Mouse (Mus musculus) thymus, adult 2 months (tissue): ENCODE results near the gene Rnasek. TPM values are rescaled to one million over a fixed set of nuclear protein-coding genes. Genes with fewer than 3 reads are reported as not detected.

Experiments
- DNase-seq: peaks from one replicate; pipeline ENCODE4 v3.0.0; 2021
- H3K27ac ChIP-seq: fragments of 200-500 bp; 2 replicates; pipeline ENCODE4 v1.5.1; 2012; ENCODE audit warnings: low read length, control low read depth; ENCODE audit not compliant: control insufficient read depth, insufficient read depth
- H3K27me3 ChIP-seq: fragments of 200-500 bp; 2 replicates; pipeline ENCODE4 v1.6.1; 2012; ENCODE audit warnings: mild to moderate bottlenecking, low read length, moderate library complexity, mixed read lengths; ENCODE audit not compliant: control insufficient read depth, insufficient read depth
- H3K36me3 ChIP-seq: fragments of 200-500 bp; 2 replicates; pipeline ENCODE4 v1.6.1; 2012; ENCODE audit warnings: mild to moderate bottlenecking, low read length, moderate library complexity; ENCODE audit not compliant: control insufficient read depth, insufficient read depth
- H3K4me1 ChIP-seq: fragments of 200-500 bp; replicated peaks from 2 replicates; pipeline ENCODE4 v1.6.1; 2012; ENCODE audit warnings: low read length; ENCODE audit not compliant: control insufficient read depth, insufficient read depth
- H3K4me3 ChIP-seq: fragments of 200-500 bp; 2 replicates; pipeline ENCODE4 v1.5.1; 2012; ENCODE audit warnings: mild to moderate bottlenecking, low read length, control low read depth, moderate library complexity; ENCODE audit not compliant: control insufficient read depth, insufficient read depth
- CTCF ChIP-seq: fragments of 200-500 bp; IDR thresholded peaks from 2 replicates; pipeline ENCODE4 v1.5.1; 2012; ENCODE audit warnings: mild to moderate bottlenecking, control low read depth, low read length, moderate library complexity, borderline replicate concordance; ENCODE audit not compliant: control insufficient read depth, poor library complexity, insufficient read depth; ENCODE audit errors: extremely low read depth
- POLR2A ChIP-seq: fragments of 200-500 bp; IDR thresholded peaks from 2 replicates; pipeline ENCODE4 v1.6.1; 2012; ENCODE audit warnings: mild to moderate bottlenecking, low read length, control low read depth, moderate library complexity; ENCODE audit not compliant: control insufficient read depth, poor library complexity, insufficient read depth; ENCODE audit errors: extremely low read depth
- WGBS: fragments of 180-500 bp; shearing (Covaris S2); methylation state at CpG from one replicate; pipeline ENCODE4 v1.1.7; 2018; 5-methylcytosine and 5-hydroxymethylcytosine counted together
- polyA plus RNA-seq: library from polyadenylated mRNA; depleted of rRNA; stranded (reverse); fragments of >200 nt; gene quantifications from 2 replicates; pipeline ENCODE4 v1.2.3, GENCODE M21; 2012

Rnasek gene
- polyA plus RNA-seq, 1 experiment: 186 TPM

- Histone ChIP-seq H3K36me3 (no peaks in the 10 kb centered on the region), H3K4me3 (peak overlapping the region; percentile 96), H3K27ac (peak overlapping the region; percentile 76), H3K27me3 (no peaks in the 10 kb centered on the region), H3K4me1 (peaks cover 21% of the 10 kb centered on the region)
- DNase-seq: no peak
- TF ChIP-seq CTCF (no peak), POLR2A (no peak)
- WGBS: 13% methylated on average over 23 of the region's 23 CpGs
These were observed 826 bp downstream of the Rnasek start for GRCm38 (mm10) chr11:70238591-70239440.

GRCm38 (mm10) chr11:70237457-70238167, 2.0 kb downstream of the Rnasek start, which contains the start of gene 0610010K14Rik:
0610010K14Rik (minus strand) TSS chr11:70237914.
- H3K36me3 ChIP-seq: no peaks in the 10 kb centered on the region
- peak; percentile 77 for TF ChIP-seq POLR2A
- TF ChIP-seq CTCF: peak; percentile 81
- peaks cover 21% of the 10 kb centered on the region for H3K4me1 ChIP-seq
- no peaks in the 10 kb centered on the region for H3K27me3 ChIP-seq
- peak; percentile 99 for DNase-seq
- peak within 1 kb of the TSS; percentile 72 for H3K4me3 ChIP-seq
- peak within 1 kb of the TSS; percentile 76 for H3K27ac ChIP-seq
- under 1% methylated on average over 70 of the region's 70 CpGs for WGBS

GRCm38 (mm10) chr11:70236717-70237116, 2.9 kb downstream of the Rnasek start:
- 82% methylated on average over 7 of the region's 7 CpGs for WGBS
- Histone ChIP-seq H3K4me1 (peaks cover 21% of the 10 kb centered on the region), H3K27me3 (no peaks in the 10 kb centered on the region), H3K36me3 (no peaks in the 10 kb centered on the region), H3K27ac (no peak overlapping the region), H3K4me3 (no peak overlapping the region)
- TF ChIP-seq POLR2A (no peak), CTCF (no peak)
- DNase-seq: no peak

GRCm38 (mm10) chr11:70235254-70235900, 4.3 kb downstream of the Rnasek start:
- WGBS: 96% methylated on average over 12 of the region's 12 CpGs
- H3K4me3 ChIP-seq: no peak overlapping the region
- H3K4me1 ChIP-seq: peaks cover 17% of the 10 kb centered on the region
- H3K27ac ChIP-seq: no peak overlapping the region
- TF ChIP-seq CTCF (no peak), POLR2A (no peak)
- no peaks in the 10 kb centered on the region for H3K36me3 ChIP-seq
- no peak for DNase-seq
- no peaks in the 10 kb centered on the region for H3K27me3 ChIP-seq

- 38% methylated on average over 8 of the region's 8 CpGs for WGBS
- Histone ChIP-seq H3K36me3 (no peaks in the 10 kb centered on the region), H3K4me3 (no peak overlapping the region), H3K4me1 (peaks cover 25% of the 10 kb centered on the region), H3K27me3 (peaks cover 3% of the 10 kb centered on the region; the same call in 1 of the 2 replicates), H3K27ac (no peak overlapping the region)
- DNase-seq: no peak
- TF ChIP-seq POLR2A (no peak), CTCF (no peak)
These were observed 5.1 kb downstream of the Rnasek start for GRCm38 (mm10) chr11:70234497-70234896.

DNA sequence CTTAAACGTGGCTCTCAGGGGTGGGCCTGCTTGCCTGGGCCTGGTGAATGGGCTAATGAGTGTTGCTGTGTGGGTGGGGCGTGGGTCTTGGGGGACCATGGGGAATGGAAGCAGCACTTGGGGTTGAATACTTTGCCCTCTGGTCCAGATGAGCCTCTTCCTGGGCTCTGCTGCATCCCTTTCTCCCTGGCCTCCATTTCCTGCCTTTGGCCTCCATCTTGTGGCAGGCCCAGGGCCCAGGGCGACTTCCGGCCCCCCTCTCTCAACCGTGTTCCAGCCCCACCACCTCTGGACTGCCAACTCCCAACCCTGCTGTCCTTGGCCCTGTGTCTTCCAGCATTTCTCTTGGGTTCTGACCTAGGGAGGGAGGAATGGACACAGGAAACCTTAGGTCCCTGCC, 5.6 kb downstream of the Rnasek start:
- Histone ChIP-seq H3K4me3 (no peak overlapping the region), H3K4me1 (peaks cover 27% of the 10 kb centered on the region), H3K27me3 (peaks cover 6% of the 10 kb centered on the region; the same call in 1 of the 2 replicates), H3K27ac (no peak overlapping the region), H3K36me3 (no peaks in the 10 kb centered on the region)
- no peak for DNase-seq
- TF ChIP-seq POLR2A: no peak
- TF ChIP-seq CTCF: no peak
- 85% methylated on average over 5 of the region's 5 CpGs for WGBS

DNA sequence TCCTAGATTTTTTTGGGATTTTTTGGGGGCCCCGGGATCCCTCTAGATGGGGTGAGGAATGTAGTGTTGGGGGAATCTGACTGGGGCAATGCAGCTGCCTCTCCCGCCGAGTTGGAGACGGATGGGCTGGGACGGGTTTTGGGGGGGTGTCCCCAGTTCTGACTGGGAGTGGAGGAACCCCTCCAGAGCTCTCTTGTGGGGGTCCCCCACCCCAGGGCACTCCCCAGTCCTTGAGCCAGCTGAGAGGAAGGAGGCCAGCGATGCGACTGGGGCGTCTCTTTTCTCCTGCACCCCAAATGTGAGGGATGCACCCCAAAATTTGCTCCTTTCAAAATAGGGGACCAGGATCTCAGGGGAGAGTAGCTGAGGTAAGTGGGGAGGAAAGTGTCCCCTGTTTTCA, 6.6 kb downstream of the Rnasek start:
- no peak overlapping the region for H3K27ac ChIP-seq
- no peak for DNase-seq
- no peak overlapping the region for H3K4me3 ChIP-seq
- TF ChIP-seq POLR2A (no peak), CTCF (no peak)
- WGBS: 84% methylated on average over 8 of the region's 8 CpGs
- H3K4me1 ChIP-seq: peaks cover 25% of the 10 kb centered on the region
- H3K36me3 ChIP-seq: no peaks in the 10 kb centered on the region
- peaks cover 6% of the 10 kb centered on the region; the same call in 1 of the 2 replicates for H3K27me3 ChIP-seq
